Mouse (Mus musculus): ENCODE results near the gene Pard3.
A peak's percentile ranks its signal among the peaks of the same experiment; 100 is the strongest.

The Pard3 gene

GRCm38 (mm10) chr8:127614206-127614605, 550.5 kb downstream of the Pard3 start:
- DNase-seq (ENCODE audit: low read depth), result no peak

- no peak for DNase-seq (ENCODE audit: low read depth)
Observed at GRCm38 (mm10) chr8:127616681-127617080, 553.0 kb downstream of the Pard3 start.

- no peak for DNase-seq (ENCODE audit: low read depth)
Observed at GRCm38 (mm10) chr8:127622137-127622536, 558.4 kb downstream of the Pard3 start.

- DNase-seq (ENCODE audit: low read depth), result no peak
Observed at GRCm38 (mm10) chr8:127638232-127639087, 574.8 kb downstream of the Pard3 start.

- DNase-seq (ENCODE audit: low read depth), result peak; percentile 58
Observed at GRCm38 (mm10) chr8:127639088-127639453, 575.4 kb downstream of the Pard3 start.

GRCm38 (mm10) chr8:127655559-127655958, 591.9 kb downstream of the Pard3 start:
- no peak for DNase-seq (ENCODE audit: low read depth)
